Comparison of ENCODE assay signal across 37 mouse cellular contexts in genomic region chr4:3223483-3224209, GRCm38 (mm10). TPM values are rescaled to one million over a fixed set of nuclear protein-coding genes. Genes with fewer than 3 reads are reported as not detected.
"Had no signal": no experiment of that assay in that cellular context is flagged by ENCODE, and none has a peak within 500 bp of the region (broad histone marks: within the 10 kb centered on the region; RNA-seq: fewer than 3 reads in every experiment).

No protein-coding gene starts in this region.

RNA-seq across cellular contexts. Expression of gene Vmn1r3, which starts 38.5 kb away (rescaled TPM):
- total RNA-seq: gastrocnemius, adult 2 months; gastrocnemius, postnatal 10 days; gastrocnemius, postnatal 25 days; gastrocnemius, postnatal 4 days; granulocyte monocyte progenitor cell, adult 5-6 weeks; heart, adult 18-20 months; heart, adult 8-10 months; heart, postnatal 10 days; heart, postnatal 25 days; heart, postnatal 4 days; layer of hippocampus, adult 18-20 months; layer of hippocampus, adult 8-10 months; layer of hippocampus, postnatal 14 days; layer of hippocampus, postnatal 36 days; left cerebral cortex, adult 18-20 months; left cerebral cortex, adult 8-10 months; left cerebral cortex, postnatal 10 days; left cerebral cortex, postnatal 25 days; left cerebral cortex, postnatal 4 days; liver, adult 2 months had no signal
- polyA plus RNA-seq: frontal cortex, adult 2 months; heart, embryonic 10.5 days; heart, embryonic 12.5 days; heart, embryonic 14.5 days; heart, embryonic 16.5 days; hindbrain, embryonic 10.5 days; hindbrain, embryonic 12.5 days; hindbrain, embryonic 14.5 days; hindbrain, embryonic 16.5 days; inflammation-experienced regulatory T-cells, adult 6 months; kidney, adult 2 months; kidney, embryonic 15.5 days; kidney, postnatal 0 days; large intestine, adult 2 months; limb, embryonic 11.5 days; limb, embryonic 13.5 days; limb, embryonic 15.5 days; liver, adult 2 months had no signal

RNA-seq across cellular contexts. Expression of gene Vmn1r2, which starts 56.5 kb away (rescaled TPM):
- total RNA-seq: gastrocnemius, adult 2 months; gastrocnemius, postnatal 10 days; gastrocnemius, postnatal 25 days; gastrocnemius, postnatal 4 days; granulocyte monocyte progenitor cell, adult 5-6 weeks; heart, adult 18-20 months; heart, adult 8-10 months; heart, postnatal 10 days; heart, postnatal 25 days; heart, postnatal 4 days; layer of hippocampus, adult 18-20 months; layer of hippocampus, adult 8-10 months; layer of hippocampus, postnatal 14 days; layer of hippocampus, postnatal 36 days; left cerebral cortex, adult 18-20 months; left cerebral cortex, adult 8-10 months; left cerebral cortex, postnatal 10 days; left cerebral cortex, postnatal 25 days; left cerebral cortex, postnatal 4 days; liver, adult 2 months had no signal
- polyA plus RNA-seq: frontal cortex, adult 2 months; heart, embryonic 10.5 days; heart, embryonic 12.5 days; heart, embryonic 14.5 days; heart, embryonic 16.5 days; hindbrain, embryonic 10.5 days; hindbrain, embryonic 12.5 days; hindbrain, embryonic 14.5 days; hindbrain, embryonic 16.5 days; inflammation-experienced regulatory T-cells, adult 6 months; kidney, adult 2 months; kidney, embryonic 15.5 days; kidney, postnatal 0 days; large intestine, adult 2 months; limb, embryonic 11.5 days; limb, embryonic 13.5 days; limb, embryonic 15.5 days; liver, adult 2 months had no signal
